10 mouse cellular contexts compared by ENCODE assay signal in the genomic region with DNA sequence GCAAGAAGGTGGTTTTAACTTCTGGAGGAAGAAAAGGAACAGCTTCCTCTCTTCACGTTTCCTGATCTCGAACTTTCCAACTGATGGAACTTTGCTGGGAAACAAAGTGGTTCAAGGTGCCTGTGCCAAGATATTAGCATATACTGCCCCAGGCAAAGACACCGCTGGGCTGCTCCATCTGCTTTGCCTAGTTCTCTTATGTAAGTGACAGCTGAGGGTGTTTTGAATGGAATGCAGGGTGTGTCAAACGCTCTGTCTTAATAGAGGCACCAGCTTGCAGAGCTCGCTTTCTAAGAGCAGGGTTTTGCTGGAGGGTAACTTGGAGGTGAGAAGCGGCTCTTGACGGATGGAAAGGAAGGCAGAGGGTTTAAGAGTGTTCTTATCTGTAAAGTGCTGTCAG. TPM values are rescaled to one million over a fixed set of nuclear protein-coding genes. Genes with fewer than 3 reads are reported as not detected.
A peak's percentile ranks its signal among the peaks of the same experiment; 100 is the strongest.
DNase-seq lines count a peak whose midpoint lies in the region; ATAC-seq and TF ChIP-seq lines count a peak whose summit lies in the region.
"Had no signal": no experiment of that assay in that cellular context is flagged by ENCODE, and none has a peak within 500 bp of the region (broad histone marks: within the 10 kb centered on the region; RNA-seq: fewer than 3 reads in every experiment).

No protein-coding gene starts in this region.

- no peak for TF ChIP-seq POLR2A in brain, embryonic 14.5 days (IDR thresholded peaks at IDR 0.05; ENCODE audit: borderline replicate concordance, extremely low read depth, insufficient read depth, insufficient read length, poor library complexity, severe bottlenecking)

- no peak overlapping the region for H3K4me3 ChIP-seq in embryonic facial prominence, embryonic 13.5 days
- no peak overlapping the region for H3K4me3 ChIP-seq in limb, embryonic 15.5 days
- no peak overlapping the region for H3K4me3 ChIP-seq in intestine, embryonic 15.5 days (replicated peaks)
- H3K4me3 ChIP-seq in liver, embryonic 11.5 days (ENCODE audit: low read depth, low read length): no peak overlapping the region
- H3K4me3 ChIP-seq: lung, embryonic 15.5 days had no signal

- H3K4me2 ChIP-seq in embryonic facial prominence, embryonic 13.5 days: no peak overlapping the region
- H3K4me2 ChIP-seq in limb, embryonic 15.5 days: no peak overlapping the region
- no peak overlapping the region for H3K4me2 ChIP-seq in intestine, embryonic 15.5 days (replicated peaks)
- no peak overlapping the region for H3K4me2 ChIP-seq in liver, embryonic 11.5 days
- H3K4me2 ChIP-seq: lung, embryonic 15.5 days had no signal

- no peaks in the 10 kb centered on the region for H3K27me3 ChIP-seq in embryonic facial prominence, embryonic 13.5 days
- H3K27me3 ChIP-seq in limb, embryonic 15.5 days: no peaks in the 10 kb centered on the region
- H3K27me3 ChIP-seq in intestine, embryonic 15.5 days (replicated peaks): no peaks in the 10 kb centered on the region
- peaks cover 3% of the 10 kb centered on the region; the same call in 1 of the 2 replicates for H3K27me3 ChIP-seq in liver, embryonic 11.5 days (replicated peaks; ENCODE audit: control insufficient read depth, insufficient read depth, low read length)
- H3K27me3 ChIP-seq: lung, embryonic 15.5 days had no signal

- no peak for TF ChIP-seq CTCF in brain, embryonic 14.5 days (IDR thresholded peaks at IDR 0.05; ENCODE audit: borderline replicate concordance, extremely low read depth, insufficient read depth, insufficient read length)

- H3K9ac ChIP-seq in embryonic facial prominence, embryonic 13.5 days: no peak overlapping the region
- H3K9ac ChIP-seq in limb, embryonic 15.5 days: no peak overlapping the region
- H3K9ac ChIP-seq in intestine, embryonic 15.5 days: no peak overlapping the region
- H3K9ac ChIP-seq in liver, embryonic 11.5 days (ENCODE audit: low read depth, low read length): no peak overlapping the region
- H3K9ac ChIP-seq: lung, embryonic 15.5 days had no signal

- peaks cover 23% of the 10 kb centered on the region for H3K4me1 ChIP-seq in embryonic facial prominence, embryonic 13.5 days
- H3K4me1 ChIP-seq in limb, embryonic 15.5 days: peaks cover 19% of the 10 kb centered on the region
- H3K4me1 ChIP-seq in intestine, embryonic 15.5 days (replicated peaks): 0 out of 2 replicates have a peak, but pooled peaks cover 3% of the 10 kb centered on the region
- H3K4me1 ChIP-seq in liver, embryonic 11.5 days (replicated peaks; ENCODE audit: control insufficient read depth, insufficient read depth, low read length): no peaks in the 10 kb centered on the region

- no peaks in the 10 kb centered on the region for H3K36me3 ChIP-seq in embryonic facial prominence, embryonic 13.5 days
- no peaks in the 10 kb centered on the region for H3K36me3 ChIP-seq in limb, embryonic 15.5 days
- no peaks in the 10 kb centered on the region for H3K36me3 ChIP-seq in intestine, embryonic 15.5 days
- H3K36me3 ChIP-seq in liver, embryonic 11.5 days (ENCODE audit: control insufficient read depth, insufficient read depth, low read length): no peaks in the 10 kb centered on the region
- H3K36me3 ChIP-seq: lung, embryonic 15.5 days had no signal

- ATAC-seq in embryonic facial prominence, embryonic 13.5 days (ENCODE audit: insufficient number of reproducible peaks, insufficient read depth, low FRiP score, low TSS enrichment, low read depth): peak; percentile 64; the same call in 1 of the 2 replicates
- ATAC-seq in limb, embryonic 15.5 days (ENCODE audit: insufficient number of reproducible peaks, low FRiP score, low TSS enrichment, low read depth): 0 out of 2 replicates have a peak, but pooled peaks have one; percentile 71
- ATAC-seq in intestine, embryonic 15.5 days: no peak
- no peak for ATAC-seq in liver, embryonic 11.5 days (replicated peaks; ENCODE audit: low FRiP score)

- H3K27ac ChIP-seq in embryonic facial prominence, embryonic 13.5 days: peak overlapping the region; percentile 16; the same call in 1 of the 2 replicates
- H3K27ac ChIP-seq in limb, embryonic 15.5 days: no peak overlapping the region
- no peak overlapping the region for H3K27ac ChIP-seq in intestine, embryonic 15.5 days
- H3K27ac ChIP-seq in liver, embryonic 11.5 days (ENCODE audit: low read depth, low read length): no peak overlapping the region
- H3K27ac ChIP-seq: lung, embryonic 15.5 days had no signal

- no peaks in the 10 kb centered on the region for H3K9me3 ChIP-seq in embryonic facial prominence, embryonic 13.5 days
- H3K9me3 ChIP-seq in limb, embryonic 15.5 days: no peaks in the 10 kb centered on the region
- no peaks in the 10 kb centered on the region for H3K9me3 ChIP-seq in intestine, embryonic 15.5 days
- no peaks in the 10 kb centered on the region for H3K9me3 ChIP-seq in liver, embryonic 11.5 days (ENCODE audit: control insufficient read depth, low read length)
- H3K9me3 ChIP-seq: lung, embryonic 15.5 days had no signal

- 9% methylated on average over 7 of the region's 7 CpGs for WGBS in embryonic facial prominence, embryonic 13.5 days
- WGBS in limb, embryonic 15.5 days: 19% methylated on average over 7 of the region's 7 CpGs
- 32% methylated on average over 7 of the region's 7 CpGs for WGBS in intestine, embryonic 15.5 days
- 25% methylated on average over 7 of the region's 7 CpGs for WGBS in liver, embryonic 11.5 days

- DNase-seq in kidney, postnatal 14 days: peak; percentile 13
- no peak for DNase-seq in kidney, postnatal 36 days
- peak; percentile 86 for DNase-seq in brain, embryonic 14.5 days (ENCODE audit: low read depth)
- DNase-seq in thymus, postnatal 25 days: no peak
- DNase-seq in liver, embryonic 11.5 days (ENCODE audit: low spot score): no peak
- DNase-seq: adrenal gland, postnatal 14 days had no signal

RNA-seq across cellular contexts. Expression of a gene that starts 42.8 kb away (rescaled TPM):
- 59.4 and 61.2 TPM in 2 replicates for polyA plus RNA-seq in brain, embryonic 14.5 days (2012; rRNA removed)
- polyA plus RNA-seq in embryonic facial prominence, embryonic 13.5 days (2015; fragmentation: Nextera tagmentation; extraction: Ambion mirVana): 27.0 and 37.1 TPM in 2 replicates
- polyA plus RNA-seq in limb, embryonic 15.5 days (2015; fragmentation: Nextera tagmentation; extraction: Ambion mirVana): 24.1 and 24.8 TPM in 2 replicates
- polyA plus RNA-seq in intestine, embryonic 15.5 days (2015; fragmentation: Nextera tagmentation; extraction: Ambion mirVana): 13.4 and 14.1 TPM in 2 replicates
- polyA plus RNA-seq in liver, embryonic 11.5 days (2014; fragmentation: Nextera tagmentation; extraction: Ambion mirVana): 5.2 and 5.4 TPM in 2 replicates

Comparison
In these comparisons a context has a peak if more than half of its experiments do, and no peak if none do; other contexts are left out.
1. DNase-seq: peak in kidney, postnatal 14 days (single experiment) and brain, embryonic 14.5 days (single experiment); none in kidney, postnatal 36 days (0 of 2), thymus, postnatal 25 days (single experiment) and liver, embryonic 11.5 days (single experiment).
2. ATAC-seq: peak in embryonic facial prominence, embryonic 13.5 days (single experiment) and limb, embryonic 15.5 days (single experiment); none in intestine, embryonic 15.5 days (single experiment) and liver, embryonic 11.5 days (single experiment).